Mouse (Mus musculus) kidney, postnatal 4 days (tissue): Measurements from ENCODE around the gene Slc36a4.

ENCODE experiments used
- DNase-seq, 2 experiments: peaks; one replicate each; pipeline ENCODE4 v3.0.0; 2021; ENCODE audit warnings: mixed read lengths in 2 of 2

Gene Slc36a4

GRCm38 (mm10) chr9:15709599-15710381, at the start of gene Slc36a4:
Gene Slc36a4, plus strand, starts transcription at chr9:15709738.
- DNase-seq, result peak; percentile 82 to 89

GRCm38 (mm10) chr9:15664606-15665005, 44.9 kb upstream of the Slc36a4 start:
- no peak for DNase-seq

GRCm38 (mm10) chr9:15669452-15669851, 40.1 kb upstream of the Slc36a4 start:
- DNase-seq, result no peak

DNA sequence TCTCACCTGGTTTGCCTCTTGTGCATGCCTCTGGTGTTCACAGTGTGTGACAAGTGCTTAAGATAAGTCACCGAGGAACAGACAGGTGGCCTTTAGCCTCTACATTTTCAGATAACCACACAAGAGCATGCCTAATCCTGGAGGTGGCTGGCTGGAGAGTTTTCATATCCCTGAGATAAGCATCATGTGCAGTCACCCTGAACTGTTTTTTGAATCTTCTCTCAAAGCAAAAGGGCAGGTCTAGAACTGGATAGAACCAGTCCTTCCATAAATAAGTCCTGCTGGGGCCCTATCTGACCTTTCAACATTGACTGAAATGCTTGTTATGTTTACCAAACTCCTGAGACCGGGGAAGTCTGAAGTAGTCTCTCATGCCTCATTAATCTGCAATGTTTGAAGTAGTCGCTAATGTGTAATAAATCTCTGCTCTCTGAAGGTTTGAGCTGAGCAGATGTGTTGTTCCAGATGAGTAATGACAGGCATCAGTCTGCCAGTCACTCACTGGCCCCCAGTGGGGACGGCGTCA, 39.5 kb upstream of the Slc36a4 start:
- peak in 1 of 2 experiments; percentile 41 for DNase-seq

GRCm38 (mm10) chr9:15672251-15672650, 37.3 kb upstream of the Slc36a4 start:
- no peak for DNase-seq

GRCm38 (mm10) chr9:15681855-15682466, 27.6 kb upstream of the Slc36a4 start:
- DNase-seq, result peak; percentile 87 to 91

DNA sequence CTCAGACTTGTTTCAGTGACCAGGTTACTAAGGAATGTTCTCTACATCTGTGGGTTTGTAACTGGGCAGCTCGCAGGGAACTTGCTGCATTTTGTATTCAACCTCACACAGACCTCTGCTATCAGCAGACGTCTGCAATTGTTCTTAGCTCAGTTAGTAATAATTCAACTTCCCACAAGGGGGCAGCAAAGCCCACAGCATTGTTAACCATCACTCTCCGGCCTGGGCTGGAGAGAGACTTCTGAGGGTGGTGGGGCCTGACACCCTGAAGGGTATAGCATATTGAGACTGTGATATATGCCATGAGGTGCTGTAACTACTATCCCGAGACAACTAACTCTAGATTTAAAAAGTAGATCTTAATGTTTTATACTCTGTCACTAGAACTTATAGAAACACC, 24.3 kb upstream of the Slc36a4 start:
- DNase-seq, result peak; percentile 74 to 80

- DNase-seq, result no peak
These were observed 22.2 kb upstream of the Slc36a4 start for GRCm38 (mm10) chr9:15687358-15687757.

DNA sequence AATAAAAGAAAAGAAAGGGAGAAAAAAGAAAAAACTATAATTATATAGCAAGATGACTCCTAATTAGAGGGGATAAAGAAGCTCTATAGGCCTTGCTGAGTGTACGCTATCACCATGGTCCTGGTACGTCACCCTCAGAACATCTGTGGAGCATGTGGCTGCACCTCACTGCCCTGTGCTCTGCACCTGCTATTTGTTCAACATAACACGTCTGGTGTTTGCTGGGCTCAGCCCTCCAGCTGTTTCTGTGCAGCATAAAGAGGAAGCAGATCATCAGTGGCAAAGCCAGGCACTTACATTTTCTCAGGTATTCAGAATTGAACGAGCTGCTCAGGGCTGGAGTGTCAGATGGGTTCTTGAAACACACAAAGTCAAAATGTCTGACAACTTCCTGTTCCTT, 15.7 kb upstream of the Slc36a4 start:
- no peak for DNase-seq

DNA sequence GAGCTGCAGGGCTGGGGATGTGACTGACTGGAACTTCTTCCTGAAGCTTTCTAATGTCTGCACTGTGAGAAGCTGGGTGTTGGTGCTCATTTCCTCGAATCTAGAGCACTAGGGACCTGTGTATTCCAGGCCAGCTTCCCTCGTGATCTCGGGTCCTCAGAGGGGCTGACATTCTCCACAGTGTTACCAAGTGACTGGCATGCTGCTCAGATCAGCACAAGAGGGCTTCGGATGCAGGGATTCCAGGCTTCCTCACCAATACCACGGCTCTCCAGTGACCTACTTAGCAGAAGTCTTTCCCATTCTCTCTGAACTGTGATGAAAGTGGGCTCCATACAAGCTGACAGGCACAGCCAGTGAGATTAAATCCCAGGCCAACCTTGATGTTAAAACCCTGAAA, 14.5 kb upstream of the Slc36a4 start:
- no peak for DNase-seq

DNA sequence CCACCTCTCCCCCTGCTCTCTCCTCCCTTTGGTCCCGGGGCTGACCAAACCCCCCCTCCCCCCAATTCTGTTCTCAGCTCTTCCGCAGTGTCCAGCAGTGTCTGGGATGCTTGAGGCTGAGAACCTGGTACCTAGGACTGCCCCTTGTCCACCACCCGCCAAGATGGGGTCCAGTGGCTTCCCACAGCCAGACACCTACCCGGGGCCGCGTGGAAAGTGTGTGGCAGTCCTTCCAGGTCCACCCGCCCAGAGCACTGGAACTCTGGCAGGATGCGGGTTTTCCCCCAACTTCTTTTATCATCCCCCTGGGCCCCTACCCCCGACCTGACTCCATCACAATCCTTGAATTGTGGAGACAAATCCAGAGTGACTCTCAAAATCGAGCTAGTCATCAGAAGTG, 3.8 kb upstream of the Slc36a4 start:
- DNase-seq, result no peak

DNA sequence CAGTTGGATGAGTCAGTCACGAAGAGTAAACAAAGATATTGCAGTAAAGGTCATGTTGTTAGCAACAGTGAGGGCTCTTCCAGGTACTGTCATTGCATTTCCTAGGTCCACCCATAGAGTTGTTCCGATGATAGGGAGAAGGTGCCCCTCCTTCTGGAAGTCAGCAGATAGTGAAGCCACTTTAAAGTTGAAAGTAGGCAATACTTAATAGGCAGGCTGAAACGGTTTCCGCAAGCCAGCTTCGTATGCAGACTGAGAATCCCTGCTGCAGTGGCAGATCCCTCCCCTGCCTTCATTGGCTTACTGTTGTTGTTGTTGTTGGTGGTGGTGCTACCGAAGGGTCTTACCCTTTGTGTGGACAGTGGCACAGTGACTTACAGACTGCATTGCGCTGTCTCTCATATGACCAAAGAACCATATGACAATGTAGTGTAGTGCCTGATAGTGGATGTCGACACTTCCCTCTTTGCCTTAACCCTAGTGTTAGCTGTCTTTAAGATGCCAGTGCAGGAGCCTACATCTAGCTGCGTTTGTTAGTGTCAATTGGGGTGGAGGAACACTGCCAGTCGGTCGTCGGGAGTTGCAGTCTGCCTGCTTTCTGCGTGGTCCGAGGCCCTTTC, 449 bp upstream of the Slc36a4 start:
- DNase-seq, result no peak

DNA sequence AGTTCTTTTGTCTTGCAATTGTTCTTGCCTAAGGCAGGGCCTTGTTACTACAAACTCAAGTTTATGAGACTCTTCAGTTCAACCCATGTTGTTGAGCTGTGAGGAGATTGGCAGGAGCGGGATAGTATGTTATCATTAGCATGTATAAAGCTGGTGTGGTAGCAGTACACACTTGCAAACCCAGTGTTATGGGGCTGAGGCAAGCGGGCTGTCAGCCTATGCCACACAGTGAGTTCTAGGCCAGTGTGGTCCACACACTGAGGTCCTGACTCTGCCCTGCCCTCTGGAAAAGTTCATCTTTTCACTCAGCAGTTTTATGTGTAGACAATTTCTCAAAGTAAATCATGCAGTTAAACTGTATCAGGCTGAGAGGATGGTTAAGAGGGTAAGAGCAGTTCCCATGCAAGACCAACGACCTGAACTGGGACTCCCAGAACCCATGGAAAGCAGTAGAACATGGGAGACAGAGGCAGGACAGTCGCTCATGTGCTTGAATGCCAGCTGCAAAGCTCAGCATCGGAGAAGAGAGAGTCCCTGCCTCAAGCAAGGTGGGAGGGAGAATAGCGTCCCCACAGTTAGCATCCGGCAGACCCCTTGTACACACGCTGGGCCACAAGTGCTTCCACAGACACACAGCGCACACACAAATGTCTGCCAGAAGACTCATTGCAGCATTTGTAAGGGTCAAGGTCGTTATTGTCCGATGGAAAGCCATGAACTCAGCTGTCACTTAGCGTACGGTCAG, 1.5 kb downstream of the Slc36a4 start:
- DNase-seq, result no peak

DNA sequence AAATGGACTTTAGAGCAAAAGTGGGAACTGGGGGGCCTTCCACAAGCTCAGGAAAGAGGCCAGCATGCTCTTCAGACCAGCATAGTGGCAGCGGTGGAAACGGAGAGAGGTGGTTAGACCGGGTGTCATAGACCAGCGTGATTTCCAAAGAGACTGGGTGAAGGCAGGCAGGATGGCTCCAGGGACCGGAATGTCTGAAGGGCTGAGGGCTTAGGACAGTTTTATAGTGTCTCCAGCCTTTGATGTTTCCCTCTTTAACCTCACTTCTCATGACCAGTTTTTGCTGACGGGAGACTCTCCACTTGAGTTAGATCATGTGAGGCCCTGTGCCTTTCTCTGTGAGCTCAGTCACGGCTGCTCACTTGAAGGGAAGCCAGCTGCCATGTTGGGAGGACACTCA, 2.1 kb downstream of the Slc36a4 start:
- DNase-seq, result no peak

- DNase-seq, result no peak
These were observed 5.3 kb downstream of the Slc36a4 start for GRCm38 (mm10) chr9:15714792-15715191.

DNA sequence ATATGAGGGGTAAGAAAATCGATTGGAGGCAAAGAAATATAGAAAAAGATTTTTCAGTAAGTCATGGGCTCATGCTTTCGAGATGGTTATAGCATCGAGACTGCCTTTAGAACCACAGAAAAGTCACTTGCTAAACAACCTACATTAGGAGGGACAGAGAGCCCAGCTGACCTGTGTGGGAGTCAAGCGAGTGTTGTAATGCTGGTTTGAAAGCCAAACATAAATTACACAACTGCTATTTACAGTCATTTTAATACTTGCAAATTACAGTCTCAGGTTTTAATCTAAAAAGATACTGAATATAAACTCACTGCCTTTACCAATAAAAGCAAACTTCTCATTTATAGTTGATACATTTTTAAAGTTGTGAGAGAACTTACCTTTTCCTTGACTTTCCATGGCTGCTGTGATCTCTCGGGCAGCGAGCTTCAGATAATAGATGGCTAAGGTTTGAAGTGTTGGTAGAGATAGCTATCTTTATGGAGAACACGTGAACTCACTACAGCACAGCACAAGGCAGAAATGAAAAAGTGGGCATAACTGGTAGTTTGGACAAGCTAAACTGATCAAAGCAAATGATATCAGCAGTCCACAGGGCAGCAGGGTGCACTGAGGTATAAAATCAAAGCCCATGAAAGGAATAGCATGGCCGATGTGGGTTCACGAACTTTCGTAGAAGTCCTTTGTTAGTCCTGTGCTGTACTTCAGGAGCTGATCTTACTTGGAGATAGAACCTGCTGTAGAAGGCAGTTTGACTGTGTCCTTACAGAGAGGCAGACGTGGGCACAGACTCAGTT, 5.9 kb downstream of the Slc36a4 start:
- DNase-seq, result no peak

- DNase-seq, result no peak
These were observed 7.8 kb downstream of the Slc36a4 start for GRCm38 (mm10) chr9:15717363-15717762.

- no peak for DNase-seq
These were observed 8.8 kb downstream of the Slc36a4 start for GRCm38 (mm10) chr9:15718295-15718694.

DNA sequence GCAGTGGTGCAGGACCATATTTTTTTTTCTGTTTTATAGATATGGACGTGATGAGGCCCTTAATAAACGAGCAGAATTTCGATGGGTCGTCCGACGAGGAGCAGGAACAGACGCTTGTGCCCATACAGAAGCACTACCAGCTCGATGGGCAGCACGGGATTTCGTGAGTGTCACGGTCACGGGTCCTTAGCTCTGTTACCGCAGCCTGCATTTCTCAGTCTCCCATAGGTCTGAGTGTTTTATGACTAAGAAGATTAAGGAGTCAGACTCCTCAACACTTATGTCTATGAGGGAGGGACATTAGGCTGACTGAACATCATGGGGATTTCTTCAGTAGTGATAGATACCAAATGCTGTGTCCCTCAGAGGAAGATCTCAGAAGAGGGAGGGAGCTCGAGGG, 10.1 kb downstream of the Slc36a4 start:
- no peak for DNase-seq

DNA sequence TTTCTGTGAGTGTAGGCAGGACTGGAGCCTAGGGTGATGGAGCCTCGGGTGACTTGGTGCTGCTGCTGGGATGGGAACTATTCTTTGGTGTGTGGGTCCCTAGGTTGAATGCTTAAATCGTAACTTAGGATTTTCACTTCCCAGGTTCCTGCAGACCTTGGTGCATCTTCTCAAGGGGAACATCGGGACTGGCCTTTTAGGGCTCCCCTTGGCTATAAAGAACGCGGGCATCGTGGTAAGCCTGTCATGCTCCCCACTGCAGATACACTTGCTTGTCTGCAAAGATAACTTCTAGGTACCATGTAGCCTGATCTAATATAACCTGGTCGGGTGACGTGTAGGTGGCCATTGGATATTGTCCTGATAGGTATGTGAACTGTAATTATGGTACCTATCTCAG, 11.0 kb downstream of the Slc36a4 start:
- no peak for DNase-seq

DNA sequence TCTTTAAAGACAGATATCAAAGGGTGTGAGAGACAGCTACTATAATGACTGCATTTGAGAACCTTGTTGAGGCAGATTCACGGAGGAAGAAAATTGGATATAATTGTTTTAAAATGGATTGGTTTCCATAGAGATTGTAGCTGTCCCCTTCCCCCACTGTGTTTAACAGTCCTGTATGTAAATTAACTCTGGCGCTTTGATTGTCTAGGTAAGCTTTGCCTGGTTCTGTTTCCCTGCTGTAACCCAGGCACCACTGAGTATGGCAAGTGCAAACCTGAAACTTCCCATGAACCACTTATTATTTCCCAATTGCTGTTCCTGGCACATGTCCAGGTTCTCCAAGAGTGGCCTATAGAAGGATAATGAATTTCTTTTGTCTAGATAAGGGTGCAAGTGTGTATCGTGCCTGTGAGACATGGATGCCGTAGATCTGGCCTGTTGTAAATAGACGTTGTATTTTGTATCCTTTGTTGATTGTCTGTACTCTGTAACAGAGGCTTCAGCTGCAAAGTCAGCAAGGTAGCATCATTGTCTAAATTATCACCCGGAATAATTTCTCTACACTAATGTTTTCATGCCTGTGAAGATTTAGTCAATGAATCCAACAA, 11.8 kb downstream of the Slc36a4 start:
- no peak for DNase-seq

- DNase-seq, result no peak
These were observed 13.0 kb downstream of the Slc36a4 start for GRCm38 (mm10) chr9:15722506-15722905.
